Mouse (Mus musculus) lung, adult 2 months (tissue): ENCODE results near the gene Garnl3. TPM values are rescaled to one million over a fixed set of nuclear protein-coding genes. Genes with fewer than 3 reads are reported as not detected.

Source experiments
- DNase-seq: peaks from one replicate; pipeline ENCODE4 v3.0.0; 2022
- H3K4me1 ChIP-seq: fragments of 200-500 bp; 2 replicates; pipeline ENCODE4 v1.6.1; 2011; ENCODE audit warnings: low read length; ENCODE audit not compliant: control insufficient read depth, insufficient read depth
- H3K4me3 ChIP-seq: fragments of 200-500 bp; replicated peaks from 2 replicates; pipeline ENCODE3; 2011; ENCODE audit warnings: low read depth, mild to moderate bottlenecking, control low read depth, low read length; ENCODE audit errors: extremely low read depth
- CTCF ChIP-seq: fragments of 200-500 bp; IDR thresholded peaks from 2 replicates; pipeline ENCODE4 v1.5.1; 2011; ENCODE audit warnings: mild to moderate bottlenecking, low read length, control low read depth; ENCODE audit not compliant: insufficient read depth
- POLR2A ChIP-seq: fragments of 200-500 bp; IDR thresholded peaks from 2 replicates; pipeline ENCODE4 v1.6.1; 2011; ENCODE audit warnings: low read depth, mild to moderate bottlenecking, control low read depth, low read length, borderline replicate concordance; ENCODE audit errors: extremely low read depth
- WGBS: fragments of 180-500 bp; shearing (Covaris S2); methylation state at CpG from one replicate; pipeline ENCODE4 v1.1.7; 2018; 5-methylcytosine and 5-hydroxymethylcytosine counted together
- polyA plus RNA-seq: library from polyadenylated mRNA; depleted of rRNA; stranded (reverse); fragments of >200 nt; gene quantifications from 2 replicates; pipeline ENCODE4 v1.2.3, GENCODE M21; 2012

Gene Garnl3
- polyA plus RNA-seq, 1 experiment, result 12.0 TPM

- peak; percentile 82 for DNase-seq
- WGBS, result under 1% methylated on average over 50 of the region's 50 CpGs
- TF ChIP-seq CTCF, result no peak
- TF ChIP-seq POLR2A, result peak; percentile 87
- peaks cover 5% of the 10 kb centered on the region; the same call in 1 of the 2 replicates for H3K4me1 ChIP-seq
- peak within 1 kb of the TSS; percentile 87 for H3K4me3 ChIP-seq
These were observed 149.7 kb downstream of the Garnl3 start, which contains the start of gene Slc2a8 for GRCm38 (mm10) chr2:32981725-32982271. TSS of gene Slc2a8 (minus strand) at chr2:32982083.

- Histone ChIP-seq H3K4me1 (peaks cover 5% of the 10 kb centered on the region; the same call in 1 of the 2 replicates), H3K4me3 (peak overlapping the region; percentile 87)
- TF ChIP-seq CTCF, result no peak
- no peak for TF ChIP-seq POLR2A
- WGBS, result 2% methylated on average over 23 of the region's 23 CpGs
- peak; percentile 24 for DNase-seq
These were observed 150.2 kb downstream of the Garnl3 start for GRCm38 (mm10) chr2:32981281-32981680.

- 83% methylated on average over 7 of the region's 7 CpGs for WGBS
- DNase-seq, result no peak
- Histone ChIP-seq H3K4me1 (peaks cover 5% of the 10 kb centered on the region; the same call in 1 of the 2 replicates), H3K4me3 (no peak overlapping the region)
- TF ChIP-seq CTCF (no peak), POLR2A (no peak)
These were observed 151.8 kb downstream of the Garnl3 start for GRCm38 (mm10) chr2:32979675-32980074.

DNA sequence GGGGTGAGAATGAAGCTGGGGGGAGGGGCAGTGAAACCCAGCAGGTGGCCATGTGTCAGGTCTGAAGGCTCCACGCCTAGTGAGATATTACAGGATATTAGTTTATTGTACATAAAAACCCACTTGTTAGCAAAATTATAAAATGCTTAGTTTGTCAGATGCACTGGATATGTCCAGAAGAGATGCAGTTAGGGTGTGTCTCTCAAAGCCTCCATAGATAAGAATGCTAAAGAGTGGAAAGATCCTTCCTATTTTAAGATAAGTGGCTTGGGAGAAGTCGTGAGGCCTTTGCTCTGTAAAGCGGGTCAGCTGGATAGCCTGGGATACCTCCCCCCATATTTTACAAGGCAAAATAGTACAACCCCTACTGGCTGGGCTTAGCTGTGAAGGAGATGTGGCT is 152.8 kb downstream of the Garnl3 start:
- no peak for DNase-seq
- Histone ChIP-seq H3K4me3 (no peak overlapping the region), H3K4me1 (peaks cover 5% of the 10 kb centered on the region; the same call in 1 of the 2 replicates)
- WGBS, result 79% methylated on average over 3 of the region's 3 CpGs
- TF ChIP-seq CTCF (no peak), POLR2A (no peak)

DNA sequence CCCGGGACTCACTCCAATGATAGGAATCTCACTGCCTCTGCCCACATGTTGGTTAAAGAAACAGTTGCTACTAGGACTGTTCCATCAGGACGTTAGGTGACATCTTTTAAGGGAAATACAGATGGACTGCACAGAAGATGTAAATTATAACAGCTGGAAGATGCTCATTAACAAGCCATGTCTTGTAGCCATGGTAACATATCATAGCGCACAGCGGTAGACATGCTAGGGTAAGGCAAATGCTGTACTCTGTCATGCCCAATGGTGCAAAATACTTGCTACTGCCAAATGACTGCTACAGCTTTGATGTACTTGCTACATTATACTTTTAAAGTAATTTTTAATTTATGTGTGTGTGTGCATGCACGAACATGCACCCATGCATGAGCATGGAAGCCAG is 154.3 kb downstream of the Garnl3 start:
- TF ChIP-seq CTCF (no peak), POLR2A (no peak)

DNA sequence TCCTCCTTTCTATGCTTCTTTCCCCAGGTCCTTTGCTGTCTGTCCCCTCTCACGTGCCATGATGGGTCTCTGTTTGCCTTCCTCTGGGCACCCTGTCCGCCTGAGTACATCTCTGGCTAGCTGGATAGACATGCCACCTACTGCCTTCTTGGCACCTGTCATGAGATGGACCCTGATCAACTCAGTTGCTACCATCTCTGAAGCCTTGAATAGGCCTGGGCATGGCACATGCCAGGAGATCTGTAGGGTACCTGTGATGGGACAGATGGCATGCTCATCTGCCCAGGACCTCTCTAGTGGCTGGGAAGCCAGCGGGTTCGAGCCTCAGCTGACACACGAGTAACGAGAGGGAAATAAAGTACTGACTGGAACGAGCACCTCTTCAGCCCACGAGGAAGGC is 157.2 kb downstream of the Garnl3 start:
- DNase-seq, result no peak
- no peaks in the 10 kb centered on the region for H3K4me1 ChIP-seq
- no peak for TF ChIP-seq CTCF
- TF ChIP-seq POLR2A, result no peak
- 89% methylated on average over 8 of the region's 8 CpGs for WGBS
- no peak overlapping the region for H3K4me3 ChIP-seq

More for the DNA sequence above, 154.3 kb downstream of the Garnl3 start:
- 79% methylated on average over 5 of the region's 5 CpGs for WGBS
- Histone ChIP-seq H3K4me3 (no peak overlapping the region), H3K4me1 (peaks cover 5% of the 10 kb centered on the region; the same call in 1 of the 2 replicates)
- DNase-seq, result no peak

GRCm38 (mm10) chr2:32971235-32971634 is 160.2 kb downstream of the Garnl3 start:
- TF ChIP-seq POLR2A, result no peak
- no peak for TF ChIP-seq CTCF
- H3K4me1 ChIP-seq, result peaks cover 2% of the 10 kb centered on the region; the same call in 1 of the 2 replicates
- 62% methylated on average over 9 of the region's 9 CpGs for WGBS
- no peak overlapping the region for H3K4me3 ChIP-seq
- no peak for DNase-seq

- peaks cover 2% of the 10 kb centered on the region; the same call in 1 of the 2 replicates for H3K4me1 ChIP-seq
- DNase-seq, result no peak
- H3K4me3 ChIP-seq, result no peak overlapping the region
- no peak for TF ChIP-seq CTCF
- TF ChIP-seq POLR2A, result no peak
- 66% methylated on average over 8 of the region's 8 CpGs for WGBS
These were observed 162.1 kb downstream of the Garnl3 start for GRCm38 (mm10) chr2:32969326-32969725.

GRCm38 (mm10) chr2:32968024-32968614 is 163.3 kb downstream of the Garnl3 start:
- TF ChIP-seq CTCF, result no peak
- no peak for TF ChIP-seq POLR2A
- WGBS, result 73% methylated on average over 9 of the region's 9 CpGs
- peaks cover 2% of the 10 kb centered on the region; the same call in 1 of the 2 replicates for H3K4me1 ChIP-seq
- no peak for DNase-seq
- H3K4me3 ChIP-seq, result no peak overlapping the region

DNA sequence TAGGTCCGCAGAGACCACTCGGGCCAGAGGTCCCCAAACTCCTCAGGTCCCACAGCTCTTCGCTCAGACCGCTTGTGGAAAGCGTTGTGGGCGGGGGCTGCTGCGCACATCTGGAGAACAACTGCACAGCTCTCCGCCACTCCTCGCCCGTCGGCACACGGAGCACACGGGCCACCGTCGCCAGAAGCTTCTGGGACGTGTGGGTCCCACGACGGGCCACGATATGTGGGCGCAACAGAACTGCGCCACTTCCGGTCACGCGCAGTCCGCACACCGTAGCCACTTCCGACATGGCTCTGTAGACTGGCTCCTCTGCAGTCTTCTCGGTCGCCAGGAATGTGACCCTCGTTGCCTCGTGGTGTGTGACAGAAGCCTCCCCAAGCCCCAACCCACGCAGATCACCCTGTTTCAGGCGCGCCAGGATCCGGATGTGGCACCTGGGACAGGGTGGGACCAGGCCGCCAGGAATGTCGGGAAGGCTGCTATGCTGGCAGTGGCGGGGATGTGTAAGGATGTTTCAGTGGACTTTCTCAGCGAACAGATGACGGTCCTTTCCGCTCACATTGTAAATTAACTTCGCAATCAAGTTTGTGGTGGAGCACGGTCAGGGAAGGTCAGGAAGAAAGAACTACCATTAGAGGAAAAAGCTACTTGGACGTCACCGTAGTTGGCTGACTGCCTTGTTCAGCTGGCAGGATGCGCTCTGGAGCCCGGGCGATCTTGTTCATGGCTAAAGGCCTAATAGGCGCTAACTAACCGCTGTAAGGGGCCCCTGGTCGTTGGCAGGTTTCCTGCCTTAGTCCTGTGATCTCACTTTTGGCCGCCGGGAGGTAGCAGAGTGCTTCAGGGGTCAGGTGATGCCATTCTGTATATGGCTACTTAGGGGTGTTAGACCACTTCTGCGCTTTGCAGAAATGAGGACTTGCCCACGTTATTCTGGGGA is 164.5 kb downstream of the Garnl3 start:
- under 1% methylated on average over 55 of the region's 55 CpGs for WGBS
- DNase-seq, result peak; percentile 89

More for the DNA sequence above, 164.5 kb downstream of the Garnl3 start:
- Histone ChIP-seq H3K4me3 (peak overlapping the region; percentile 84), H3K4me1 (peaks cover 2% of the 10 kb centered on the region; the same call in 1 of the 2 replicates)
- peak; percentile 52 for TF ChIP-seq CTCF
- peak; percentile 93 for TF ChIP-seq POLR2A
